Mouse (Mus musculus) megakaryocyte-erythroid progenitor cell, adult 5-6 weeks (primary cell): Measurements from ENCODE around the gene Zfp830. TPM values are rescaled to one million over a fixed set of nuclear protein-coding genes. Genes with fewer than 3 reads are reported as not detected.

Experiments
- total RNA-seq, 2 experiments: library from RNA; stranded (forward) in 1 of 2; stranded (reverse) in 1 of 2; fragments of 200-1000, 215-1000 nt in 1 of 2; fragments of >200 nt in 1 of 2; fragmentation: Nextera tagmentation in 1 of 2; gene quantifications; 2 replicates each; pipeline ENCODE4 v1.2.3; 2014 to 2017

Gene Zfp830
- total RNA-seq, 2 experiments from 2014 or later: 17.8 to 53.2 TPM

Other genes with a start within 250 kb of the Zfp830 start
- 0.87 and 0.92 TPM in 2 replicates for gene Cct6b, start within 50 bp of the Zfp830 start, total RNA-seq (2014; fragmentation: Nextera tagmentation)
- not detected in 2 replicates for gene Cct6b, start within 50 bp of the Zfp830 start, total RNA-seq (2017)
- 31.5 and 49.3 TPM in 2 replicates for gene Lig3, start 16.8 kb downstream of the Zfp830 start, total RNA-seq (2014; fragmentation: Nextera tagmentation)
- gene Lig3, start 16.8 kb downstream of the Zfp830 start, total RNA-seq (2017): 52.1 and 61.4 TPM in 2 replicates
- gene Rffl, start 106.9 kb downstream of the Zfp830 start, total RNA-seq (2014; fragmentation: Nextera tagmentation): 28.7 and 31.2 TPM in 2 replicates
- 16.4 and 22.4 TPM in 2 replicates for gene Rffl, start 106.9 kb downstream of the Zfp830 start, total RNA-seq (2017)
- 14.3 and 20.0 TPM in 2 replicates for gene Rad51d, start 126.3 kb downstream of the Zfp830 start, total RNA-seq (2014; fragmentation: Nextera tagmentation)
- gene Rad51d, start 126.3 kb downstream of the Zfp830 start, total RNA-seq (2017): 16.3 and 18.9 TPM in 2 replicates
- gene Fndc8, start 127.8 kb downstream of the Zfp830 start, total RNA-seq (2014; fragmentation: Nextera tagmentation): not detected in 2 replicates
- not detected in 2 replicates for gene Fndc8, start 127.8 kb downstream of the Zfp830 start, total RNA-seq (2017)
- gene Nle1, start 144.1 kb downstream of the Zfp830 start, total RNA-seq (2014; fragmentation: Nextera tagmentation): 103 and 130 TPM in 2 replicates
- gene Nle1, start 144.1 kb downstream of the Zfp830 start, total RNA-seq (2017): 18.6 and 45.0 TPM in 2 replicates
- gene Unc45b, start 146.2 kb downstream of the Zfp830 start, total RNA-seq (2014; fragmentation: Nextera tagmentation): not detected in 2 replicates
- gene Unc45b, start 146.2 kb downstream of the Zfp830 start, total RNA-seq (2017): not detected in 2 replicates
- gene Slfn5, start 187.0 kb downstream of the Zfp830 start, total RNA-seq (2014; fragmentation: Nextera tagmentation): 1.1 and 2.5 TPM in 2 replicates
- 2.8 and 5.5 TPM in 2 replicates for gene Slfn5, start 187.0 kb downstream of the Zfp830 start, total RNA-seq (2017)
- gene Slfn9, start 227.5 kb downstream of the Zfp830 start, total RNA-seq (2014; fragmentation: Nextera tagmentation): 3.2 and 4.1 TPM in 2 replicates
- 6.1 and 11.7 TPM in 2 replicates for gene Slfn9, start 227.5 kb downstream of the Zfp830 start, total RNA-seq (2017)